Mouse (Mus musculus) neural tube, embryonic 13.5 days (tissue): ENCODE measurements around the gene Zmym4. TPM values are rescaled to one million over a fixed set of nuclear protein-coding genes. Genes with fewer than 3 reads are reported as not detected.

Experiments used
- ATAC-seq: fragments of 200-750 bp; cut with Nextera tagmentation; 2 replicates; pipeline ENCODE4 v1.8.0; 2017; ENCODE audit warnings: low read depth, mild to moderate bottlenecking, moderate TSS enrichment, moderate library complexity
- H3K27ac ChIP-seq: fragments of 300-500 bp; sonication (generic); replicated peaks from 2 replicates; pipeline ENCODE4 v1.5.1; 2015; ENCODE audit warnings: moderate library complexity, mild to moderate bottlenecking, inconsistent platforms
- H3K27me3 ChIP-seq: fragments of 300-500 bp; sonication (generic); 2 replicates; pipeline ENCODE4 v1.6.1; 2015; ENCODE audit warnings: mild to moderate bottlenecking, inconsistent platforms
- H3K36me3 ChIP-seq: fragments of 300-500 bp; sonication (generic); 2 replicates; pipeline ENCODE4 v1.6.1; 2015; ENCODE audit warnings: mild to moderate bottlenecking, inconsistent platforms
- H3K4me1 ChIP-seq: fragments of 300-500 bp; sonication (generic); replicated peaks from 2 replicates; pipeline ENCODE4 v1.6.1; 2015; ENCODE audit warnings: inconsistent platforms
- H3K4me2 ChIP-seq: fragments of 300-500 bp; sonication (generic); 2 replicates; pipeline ENCODE4 v1.6.1; 2015; ENCODE audit warnings: inconsistent platforms, mild to moderate bottlenecking, moderate library complexity
- H3K4me3 ChIP-seq: fragments of 300-500 bp; sonication (generic); 2 replicates; pipeline ENCODE4 v1.5.1; 2015; ENCODE audit warnings: mild to moderate bottlenecking, inconsistent platforms
- H3K9ac ChIP-seq: fragments of 300-500 bp; sonication (generic); 2 replicates; pipeline ENCODE4 v1.6.1; 2015; ENCODE audit warnings: moderate library complexity, mild to moderate bottlenecking, inconsistent platforms
- H3K9me3 ChIP-seq: fragments of 300-500 bp; sonication (generic); 2 replicates; pipeline ENCODE4 v1.6.1; 2016; ENCODE audit warnings: inconsistent platforms
- WGBS: fragments of 180-500 bp; shearing (Covaris S2); methylation state at CpG from one replicate; pipeline ENCODE4 v1.1.7; 2015; 5-methylcytosine and 5-hydroxymethylcytosine counted together
- polyA plus RNA-seq: library from polyadenylated mRNA; unstranded; fragments of >200 nt; fragmentation: Nextera tagmentation; extraction: Ambion mirVana; gene quantifications from 2 replicates; pipeline ENCODE4 v1.2.1, GENCODE M21; 2015

Zmym4 gene
- polyA plus RNA-seq, 1 experiment from 2014 or later: 26.7 TPM

- H3K27ac ChIP-seq: no peak overlapping the region
- ATAC-seq: no peak
- H3K4me3 ChIP-seq: no peak overlapping the region
- peaks cover 71% of the 10 kb centered on the region for H3K36me3 ChIP-seq
- H3K9me3 ChIP-seq: no peaks in the 10 kb centered on the region
- H3K4me1 ChIP-seq: no peaks in the 10 kb centered on the region
- no peak overlapping the region for H3K9ac ChIP-seq
- no peaks in the 10 kb centered on the region for H3K27me3 ChIP-seq
- 32% methylated on average over 3 of the region's 3 CpGs for WGBS
- H3K4me2 ChIP-seq: no peak overlapping the region
Measured at GRCm38 (mm10) chr4:126842911-126843310, 125.0 kb downstream of the Zmym4 start.

- Histone ChIP-seq H3K9ac (no peak overlapping the region), H3K36me3 (peaks cover 70% of the 10 kb centered on the region), H3K4me2 (no peak overlapping the region), H3K27ac (no peak overlapping the region), H3K4me1 (0 out of 2 replicates have a peak, but pooled peaks cover 7% of the 10 kb centered on the region), H3K27me3 (no peaks in the 10 kb centered on the region), H3K9me3 (no peaks in the 10 kb centered on the region), H3K4me3 (no peak overlapping the region)
- no peak for ATAC-seq
- 89% methylated on average over 15 of the region's 15 CpGs for WGBS
Measured at GRCm38 (mm10) chr4:126840996-126841560, 126.9 kb downstream of the Zmym4 start.

GRCm38 (mm10) chr4:126839873-126840272 is 128.1 kb downstream of the Zmym4 start:
- Histone ChIP-seq H3K36me3 (peaks cover 76% of the 10 kb centered on the region), H3K4me3 (no peak overlapping the region), H3K9me3 (no peaks in the 10 kb centered on the region), H3K4me2 (no peak overlapping the region), H3K4me1 (0 out of 2 replicates have a peak, but pooled peaks cover 7% of the 10 kb centered on the region), H3K27ac (no peak overlapping the region), H3K27me3 (no peaks in the 10 kb centered on the region), H3K9ac (no peak overlapping the region)
- WGBS: 20% methylated on average over 7 of the region's 7 CpGs
- ATAC-seq: peak; percentile 66

GRCm38 (mm10) chr4:126838799-126839198 is 129.1 kb downstream of the Zmym4 start:
- WGBS: 91% methylated on average over 7 of the region's 7 CpGs
- no peak overlapping the region for H3K9ac ChIP-seq
- peaks cover 75% of the 10 kb centered on the region for H3K36me3 ChIP-seq

GRCm38 (mm10) chr4:126831122-126831521 is 136.8 kb downstream of the Zmym4 start:
- Histone ChIP-seq H3K9ac (no peak overlapping the region), H3K36me3 (peaks cover 60% of the 10 kb centered on the region), H3K4me1 (no peaks in the 10 kb centered on the region), H3K4me3 (no peak overlapping the region), H3K27me3 (no peaks in the 10 kb centered on the region), H3K27ac (no peak overlapping the region), H3K4me2 (no peak overlapping the region), H3K9me3 (no peaks in the 10 kb centered on the region)
- WGBS: 98% methylated on average over 5 of the region's 5 CpGs
- no peak for ATAC-seq

More at GRCm38 (mm10) chr4:126838799-126839198, 129.1 kb downstream of the Zmym4 start:
- no peak overlapping the region for H3K4me3 ChIP-seq
- no peak overlapping the region for H3K4me2 ChIP-seq
- 0 out of 2 replicates have a peak, but pooled peaks cover 7% of the 10 kb centered on the region for H3K4me1 ChIP-seq
- no peak for ATAC-seq
- H3K27ac ChIP-seq: no peak overlapping the region
- no peaks in the 10 kb centered on the region for H3K9me3 ChIP-seq
- no peaks in the 10 kb centered on the region for H3K27me3 ChIP-seq

GRCm38 (mm10) chr4:126823917-126824316 is 144.0 kb downstream of the Zmym4 start:
- Histone ChIP-seq H3K4me2 (0 out of 2 replicates have a peak overlapping the region, but pooled peaks have one; percentile 33), H3K9me3 (no peaks in the 10 kb centered on the region), H3K4me1 (peaks cover 22% of the 10 kb centered on the region), H3K27me3 (no peaks in the 10 kb centered on the region), H3K4me3 (no peak overlapping the region), H3K27ac (no peak overlapping the region; the same call in 1 of the 2 replicates), H3K9ac (no peak overlapping the region), H3K36me3 (peaks cover 18% of the 10 kb centered on the region)
- no peak for ATAC-seq
- 80% methylated on average over 5 of the region's 5 CpGs for WGBS

- Histone ChIP-seq H3K4me1 (peaks cover 22% of the 10 kb centered on the region), H3K4me3 (no peak overlapping the region), H3K4me2 (peak overlapping the region; percentile 33), H3K9me3 (no peaks in the 10 kb centered on the region), H3K9ac (no peak overlapping the region), H3K36me3 (peaks cover 23% of the 10 kb centered on the region), H3K27me3 (no peaks in the 10 kb centered on the region), H3K27ac (peak overlapping the region; percentile 42)
- ATAC-seq: peak; percentile 76
- 55% methylated on average over 9 of the region's 9 CpGs for WGBS
Measured at GRCm38 (mm10) chr4:126822891-126823882, 144.7 kb downstream of the Zmym4 start.

- no peak for ATAC-seq
- H3K4me1 ChIP-seq: peaks cover 6% of the 10 kb centered on the region; the same call in 1 of the 2 replicates
- H3K27ac ChIP-seq: peak overlapping the region; percentile 61
- WGBS: 81% methylated on average over 5 of the region's 5 CpGs
- H3K27me3 ChIP-seq: no peaks in the 10 kb centered on the region
- no peaks in the 10 kb centered on the region for H3K9me3 ChIP-seq
- H3K4me2 ChIP-seq: no peak overlapping the region
- no peak overlapping the region for H3K4me3 ChIP-seq
- no peak overlapping the region for H3K9ac ChIP-seq
- H3K36me3 ChIP-seq: peaks cover 54% of the 10 kb centered on the region
Measured at GRCm38 (mm10) chr4:126814854-126815253, 153.1 kb downstream of the Zmym4 start.

GRCm38 (mm10) chr4:126813212-126813611 is 154.7 kb downstream of the Zmym4 start:
- no peak for ATAC-seq
- no peaks in the 10 kb centered on the region for H3K27me3 ChIP-seq

More at GRCm38 (mm10) chr4:126813212-126813611, 154.7 kb downstream of the Zmym4 start:
- Histone ChIP-seq H3K36me3 (peaks cover 45% of the 10 kb centered on the region), H3K4me2 (no peak overlapping the region), H3K9ac (no peak overlapping the region), H3K9me3 (no peaks in the 10 kb centered on the region), H3K27ac (no peak overlapping the region), H3K4me1 (peaks cover 6% of the 10 kb centered on the region; the same call in 1 of the 2 replicates), H3K4me3 (no peak overlapping the region)
- 90% methylated on average over 5 of the region's 5 CpGs for WGBS

Other genes starting within 250 kb of the Zmym4 start
- 0.18 TPM in 1 of 2 replicates, not detected in the other for gene Tfap2e, start 231.9 kb downstream of the Zmym4 start, polyA plus RNA-seq
- 85.3 and 86.7 TPM in 2 replicates for gene Ncdn, start 214.7 kb downstream of the Zmym4 start, polyA plus RNA-seq
- 38.3 and 41.3 TPM in 2 replicates for gene AU040320, start 214.6 kb downstream of the Zmym4 start, polyA plus RNA-seq
- 88.0 and 102 TPM in 2 replicates for gene Sfpq, start 53.2 kb upstream of the Zmym4 start, polyA plus RNA-seq
- gene Zmym1, start 93.0 kb upstream of the Zmym4 start, polyA plus RNA-seq: 25.0 TPM in 2 replicates
- gene Zmym6, start 109.2 kb upstream of the Zmym4 start, polyA plus RNA-seq: 27.9 and 29.2 TPM in 2 replicates
- 18.6 and 18.8 TPM in 2 replicates for gene Tmem35b, start 155.6 kb upstream of the Zmym4 start, polyA plus RNA-seq
- 12.3 and 13.4 TPM in 2 replicates for gene Dlgap3, start 201.1 kb upstream of the Zmym4 start, polyA plus RNA-seq